Mouse (Mus musculus) neutrophil, adult 5-6 weeks (primary cell): Measurements from ENCODE around the gene Prr15. TPM values are rescaled to one million over a fixed set of nuclear protein-coding genes. Genes with fewer than 3 reads are reported as not detected.

Experiments
- ATAC-seq: fragments of 151-379, 151-347 bp; 2 replicates; pipeline ENCODE4 v1.8.0; 2017; ENCODE audit warnings: mild to moderate bottlenecking, moderate TSS enrichment; ENCODE audit not compliant: insufficient number of reproducible peaks, poor library complexity, low FRiP score, severe bottlenecking; ENCODE audit errors: extremely low read depth
- total RNA-seq: library from RNA; stranded (forward); fragments of 200-1000 nt; gene quantifications from 2 replicates; pipeline ENCODE4 v1.2.3, GENCODE M21; 2017

Gene Prr15
- 0.35 TPM in 1 of 2 replicates, not detected in the other for total RNA-seq

DNA sequence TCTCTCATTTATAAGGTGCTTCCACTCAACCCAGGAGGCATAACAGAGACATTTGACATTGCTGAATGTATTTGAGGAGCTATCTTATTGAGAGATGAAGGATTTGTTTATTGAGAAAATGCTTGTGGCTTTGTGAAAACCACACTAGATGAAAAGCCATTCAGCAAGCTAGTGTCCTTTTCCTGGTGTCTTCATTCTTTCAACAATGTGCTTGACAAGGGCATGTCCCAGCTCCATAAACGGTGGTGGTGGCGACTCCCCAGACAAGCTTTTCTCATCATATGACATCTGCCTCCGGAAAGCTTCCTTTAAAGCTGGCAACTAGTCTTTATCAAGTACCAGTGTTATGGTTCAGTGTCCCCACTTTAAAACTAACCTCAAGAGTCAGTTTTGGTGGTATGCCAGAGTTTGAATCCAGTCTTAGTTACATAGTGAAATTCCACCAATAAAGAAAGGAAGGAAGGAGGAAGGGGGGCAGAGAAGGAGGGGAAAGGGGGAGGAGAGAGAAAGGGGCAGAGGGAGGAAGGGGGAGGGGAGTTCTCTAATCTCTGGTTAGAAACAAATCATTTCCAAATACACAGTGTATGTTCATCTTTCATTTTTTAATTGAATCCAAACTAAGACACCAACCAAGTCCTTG is at the start of gene Prr15:
Gene Prr15 (plus strand): TSS at position 590 of the 640 bp plus-strand sequence.
- ATAC-seq, result no peak

- no peak for ATAC-seq
Measured at GRCm38 (mm10) chr6:54277234-54277633, 48.4 kb upstream of the Prr15 start.

DNA sequence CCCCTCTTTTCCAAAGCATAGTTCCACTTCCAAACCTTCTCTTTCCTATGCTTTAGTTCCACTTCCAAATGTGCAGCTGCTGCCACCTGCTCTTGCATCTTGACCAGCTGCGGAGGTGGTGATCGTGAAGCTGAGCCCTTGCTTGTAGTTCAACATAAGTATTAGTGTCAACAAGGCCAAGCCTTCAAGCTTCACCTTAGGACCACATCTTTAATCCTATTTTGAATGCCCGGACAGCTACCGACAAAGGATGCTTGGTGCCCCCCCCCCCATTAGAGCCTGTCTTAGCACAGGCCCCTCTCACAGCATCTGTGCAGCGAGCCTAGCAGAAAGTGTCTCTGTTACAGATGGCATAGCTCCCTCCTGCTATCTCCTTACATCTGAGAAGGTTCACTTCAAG is 47.8 kb upstream of the Prr15 start:
- ATAC-seq, result no peak

GRCm38 (mm10) chr6:54278613-54279012 is 47.0 kb upstream of the Prr15 start:
- ATAC-seq, result no peak

DNA sequence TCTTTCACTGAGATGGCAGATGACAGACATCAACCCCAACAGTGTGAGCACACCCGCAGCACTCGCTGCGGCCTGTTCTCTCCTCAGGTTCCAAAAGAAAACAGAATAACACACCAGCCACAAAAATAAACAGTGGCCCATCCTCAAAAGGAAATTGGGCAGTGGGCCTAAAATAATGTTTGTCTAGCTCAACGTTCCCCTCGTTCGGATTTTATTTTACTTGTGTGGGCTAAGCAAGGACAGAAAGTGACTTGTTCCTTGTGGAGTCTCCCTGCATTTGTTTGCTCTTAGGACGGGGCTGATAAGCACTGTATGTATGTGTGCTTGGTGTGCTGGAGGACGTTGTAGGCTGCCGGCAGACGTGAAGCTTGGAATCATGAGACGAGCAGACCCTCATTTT is 46.2 kb upstream of the Prr15 start:
- ATAC-seq, result no peak

GRCm38 (mm10) chr6:54280248-54280647 is 45.4 kb upstream of the Prr15 start:
- no peak for ATAC-seq

DNA sequence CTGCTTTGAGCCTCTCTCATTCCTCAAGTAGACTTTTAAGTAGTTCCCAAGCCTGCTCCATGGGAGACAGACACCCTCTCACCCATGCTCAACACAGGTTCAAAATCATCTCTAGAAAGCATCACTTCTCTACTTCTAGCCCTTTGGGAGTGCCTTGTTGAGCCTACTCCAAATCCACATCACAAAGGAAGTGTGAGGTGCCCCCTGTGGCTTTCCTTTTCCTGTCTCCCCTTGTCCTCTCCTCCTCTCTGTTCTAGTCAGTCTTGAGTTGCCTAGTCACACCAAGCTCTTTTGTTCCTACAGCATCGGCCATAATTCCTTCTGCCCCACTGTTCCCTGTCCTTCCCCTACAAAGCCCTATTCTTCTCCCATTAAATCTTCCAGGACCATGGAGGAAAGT is 42.3 kb upstream of the Prr15 start:
- no peak for ATAC-seq

DNA sequence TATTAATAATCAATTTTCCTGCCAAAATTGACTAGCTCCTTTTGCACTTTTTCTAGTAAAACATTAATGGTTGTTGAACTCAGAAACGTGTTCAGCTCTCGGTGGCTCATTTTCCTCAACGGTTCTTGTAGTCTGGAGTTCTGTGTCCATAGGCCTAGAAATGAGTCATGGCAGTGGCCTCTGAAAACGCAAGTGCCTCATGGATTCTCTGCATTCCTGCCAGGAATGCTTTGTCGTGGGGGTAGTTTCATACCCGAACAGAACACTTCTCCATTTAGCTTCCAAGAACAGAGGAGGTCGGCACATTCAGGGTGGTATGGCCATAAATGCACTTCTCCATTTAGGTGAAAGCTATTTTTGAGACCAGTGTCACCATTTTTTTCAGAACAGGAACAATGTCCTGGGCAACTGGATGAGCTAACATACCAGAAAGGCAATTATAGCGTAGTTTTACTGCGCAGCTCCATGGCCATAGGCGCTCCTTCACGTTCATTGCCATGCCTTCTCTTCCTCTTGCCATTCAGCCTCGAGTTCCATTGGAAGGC is 41.4 kb upstream of the Prr15 start:
- ATAC-seq, result no peak

- ATAC-seq, result no peak
Measured at GRCm38 (mm10) chr6:54286813-54287212, 38.8 kb upstream of the Prr15 start.

DNA sequence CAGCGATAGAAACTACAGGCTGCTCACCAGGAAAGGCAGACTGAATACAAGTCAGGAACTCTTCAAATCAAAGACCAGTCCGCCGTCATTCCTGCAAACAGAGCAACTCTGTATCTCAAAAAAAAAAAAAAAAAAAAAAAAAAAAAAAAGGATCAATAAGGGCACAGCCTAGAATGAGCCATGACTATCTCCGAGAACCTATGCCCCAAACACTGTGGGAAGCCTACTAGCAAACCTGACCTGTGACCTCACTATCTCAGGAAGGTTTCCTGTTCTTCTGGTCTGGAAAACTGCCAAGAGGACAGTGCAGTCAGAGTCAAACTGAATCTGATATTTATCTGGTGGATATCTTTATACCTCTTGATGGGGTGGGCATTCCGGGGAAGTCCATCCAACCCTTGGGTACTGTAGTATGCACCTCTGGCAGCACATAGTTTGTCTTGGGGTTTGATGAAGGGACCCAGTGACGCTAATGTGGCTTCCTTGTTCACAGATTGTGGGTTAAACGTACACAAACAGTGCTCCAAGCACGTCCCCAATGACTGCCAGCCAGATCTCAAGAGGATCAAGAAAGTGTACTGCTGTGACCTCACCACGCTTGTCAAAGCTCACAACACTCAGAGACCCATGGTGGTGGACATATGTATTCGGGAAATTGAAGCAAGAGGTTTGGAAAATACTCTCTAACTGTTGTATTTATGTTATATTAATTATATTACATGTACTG is 35.7 kb upstream of the Prr15 start:
- ATAC-seq, result no peak

- no peak for ATAC-seq
Measured at GRCm38 (mm10) chr6:54297231-54297630, 28.4 kb upstream of the Prr15 start.

DNA sequence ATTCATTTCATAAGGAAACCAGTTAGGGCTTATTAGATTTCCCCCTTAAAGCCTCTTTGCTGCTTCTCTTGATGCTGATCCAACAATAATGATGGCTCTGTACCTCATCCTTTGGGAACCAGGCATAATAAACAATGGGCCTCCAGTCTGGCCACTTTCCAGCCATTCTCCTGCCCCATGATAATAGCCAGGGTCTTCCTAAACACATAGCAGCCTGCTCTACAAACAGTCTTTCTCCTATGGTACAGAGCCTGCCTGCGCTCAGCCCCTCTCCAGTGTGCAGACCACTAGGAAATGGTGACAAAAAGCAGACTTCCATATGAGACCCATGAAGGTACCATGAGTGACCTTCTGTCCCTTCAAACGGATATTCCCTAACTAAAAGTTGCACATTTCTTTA is 26.2 kb upstream of the Prr15 start:
- ATAC-seq, result no peak

DNA sequence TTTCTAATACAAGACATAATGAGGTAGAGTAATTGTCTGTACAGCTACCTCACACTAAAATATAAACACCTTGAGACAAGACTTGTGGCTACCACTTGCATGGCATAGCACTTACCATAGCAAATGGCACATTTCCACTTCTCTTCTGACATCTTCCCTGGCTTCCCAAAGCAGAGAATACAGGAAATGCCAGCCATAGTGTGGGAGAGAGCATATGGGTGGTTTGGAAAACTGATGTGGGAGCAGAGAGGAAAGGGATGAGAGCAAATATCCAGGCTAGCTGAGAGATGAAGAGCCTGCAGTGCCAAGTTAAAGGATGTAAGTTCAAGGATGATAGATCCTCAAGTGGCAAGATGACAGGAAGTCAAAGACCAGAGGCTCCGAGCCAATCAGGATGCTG is 19.9 kb upstream of the Prr15 start:
- no peak for ATAC-seq

- ATAC-seq, result no peak
Measured at GRCm38 (mm10) chr6:54313071-54313470, 12.6 kb upstream of the Prr15 start.

DNA sequence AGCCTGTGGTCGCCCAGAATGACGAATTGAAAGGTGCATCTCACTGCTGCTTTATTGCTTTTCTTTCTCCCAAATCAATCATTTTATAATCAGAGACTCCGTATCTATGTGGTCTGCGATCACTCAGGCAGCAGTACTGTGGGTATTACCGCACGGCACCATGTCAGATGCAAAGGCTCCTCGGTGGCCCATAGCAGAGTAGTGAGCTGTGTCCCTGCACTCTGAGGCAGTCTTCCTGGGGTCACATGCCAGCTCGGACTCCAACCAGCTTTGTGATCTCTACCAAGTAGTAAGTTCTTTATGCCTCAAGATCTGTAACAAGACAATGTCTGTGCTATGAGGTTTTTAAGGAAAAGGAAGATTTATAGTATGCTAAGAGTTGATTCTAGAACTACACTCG is 7.0 kb upstream of the Prr15 start:
- no peak for ATAC-seq

- no peak for ATAC-seq
Measured at GRCm38 (mm10) chr6:54319198-54319597, 6.4 kb upstream of the Prr15 start.

DNA sequence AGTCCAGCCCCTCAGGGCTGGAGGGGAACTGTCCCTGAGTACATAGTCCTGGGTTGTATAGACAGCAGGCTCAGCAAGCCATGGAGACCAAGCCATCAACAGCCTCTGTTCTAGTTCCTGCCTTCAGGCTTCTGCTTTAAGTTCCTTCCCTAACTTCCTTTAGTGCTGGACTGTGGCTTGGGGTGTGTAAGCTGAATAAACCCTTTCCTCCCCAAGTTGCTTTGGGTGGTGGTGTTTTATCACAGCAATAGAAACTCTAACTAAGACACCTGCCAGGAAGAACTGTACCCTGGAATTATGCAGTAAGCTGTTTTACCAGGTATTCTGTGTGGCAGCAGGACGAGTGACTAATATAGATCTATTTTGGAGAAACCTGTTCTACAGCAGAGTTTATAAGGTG is 5.4 kb upstream of the Prr15 start:
- no peak for ATAC-seq

- ATAC-seq, result no peak
Measured at GRCm38 (mm10) chr6:54326671-54327625, 1.3 kb downstream of the Prr15 start.

DNA sequence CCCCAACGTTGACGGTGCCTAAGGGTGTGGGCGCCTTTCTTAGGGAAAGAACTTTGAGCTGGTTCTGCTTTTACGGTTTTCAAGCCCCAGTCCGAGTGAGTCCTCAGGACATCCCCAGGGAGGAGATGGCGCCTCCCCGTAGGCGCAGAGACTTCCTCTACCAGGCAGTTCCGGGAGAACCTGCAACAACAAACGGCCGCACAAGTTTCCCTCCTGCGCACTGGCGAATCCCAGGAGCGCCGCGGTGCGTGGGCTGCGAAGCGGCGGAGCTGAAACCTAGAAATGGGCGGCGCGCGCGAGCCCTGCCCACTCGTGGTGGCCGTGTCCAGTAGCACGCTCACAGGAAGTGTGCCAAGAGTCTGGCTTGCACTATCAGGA is 2.0 kb downstream of the Prr15 start:
- no peak for ATAC-seq
